Mouse (Mus musculus): ENCODE measurements around the gene Anp32e.

GRCm38 (mm10) chr3:95891211-95892065 is 37.6 kb upstream of the Anp32e start, which contains the start of gene BC028528:
- TF ChIP-seq CTCF (IDR thresholded peaks at IDR 0.05; ENCODE audit: low read depth, low read length), result no peak
- TF ChIP-seq POLR2A (IDR thresholded peaks at IDR 0.05; ENCODE audit: extremely low read depth, insufficient read depth, low read length), result no peak

Data from liver, adult 2 months (tissue).